Mouse (Mus musculus): ENCODE results near the gene Lrrc3. TPM values are rescaled to one million over a fixed set of nuclear protein-coding genes. Genes with fewer than 3 reads are reported as not detected.

The Lrrc3 gene
- under 1 TPM; 0.11 to 0.31 TPM for total RNA-seq (2023)

GRCm38 (mm10) chr10:77902211-77902893, at the start of gene Lrrc3:
Gene Lrrc3, minus strand, starts transcription at chr10:77902536.

DNA sequence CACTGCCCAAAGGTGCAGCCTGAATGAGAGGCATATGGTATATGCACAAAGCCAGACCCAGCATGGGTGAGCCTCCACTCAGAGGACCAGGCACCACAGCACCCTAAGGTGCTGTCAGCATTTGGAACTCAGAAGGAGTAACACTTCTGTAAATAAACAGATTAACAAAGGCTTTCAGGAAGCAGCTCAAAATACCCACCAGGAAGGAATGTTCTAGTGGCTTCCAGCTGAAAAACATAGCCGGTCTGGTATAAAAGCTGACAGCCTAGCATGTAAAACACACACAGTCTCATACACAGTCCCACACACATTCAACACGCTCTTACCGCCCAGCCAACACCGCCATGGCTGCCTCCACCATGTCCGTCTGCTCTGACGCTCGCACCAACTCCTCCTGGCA, 40.7 kb downstream of the Lrrc3 start, which contains the start of gene Gm3285:
Gm3285 (plus strand) TSS at position 301 of the 400 bp plus-strand sequence.

DNA sequence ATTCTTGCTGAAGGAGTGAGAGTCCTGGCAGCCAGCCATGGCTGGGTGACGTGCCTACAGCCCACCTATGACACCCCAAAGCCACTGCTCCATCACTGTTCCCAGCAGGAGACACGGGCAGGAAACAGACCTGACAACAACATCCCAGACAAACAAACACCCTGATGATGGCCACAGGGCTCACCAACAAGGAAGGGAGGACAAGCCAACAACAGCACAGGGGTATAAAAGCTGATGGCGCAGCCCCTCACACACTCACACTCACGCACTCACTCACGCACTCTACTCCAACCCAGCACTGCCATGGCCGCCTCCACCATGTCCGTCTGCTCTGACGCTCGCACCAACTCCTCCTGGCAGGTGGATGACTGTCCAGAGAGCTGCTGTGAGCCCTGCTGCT, 49.8 kb downstream of the Lrrc3 start, which contains the start of gene Gm10318:
Gm10318 (plus strand) TSS at position 301 of the 400 bp plus-strand sequence.

Other genes starting within 250 kb of the Lrrc3 start
- gene Tspear, start 216.0 kb downstream of the Lrrc3 start, total RNA-seq (2023), result not detected
- not detected for gene Gm19402, start 211.8 kb downstream of the Lrrc3 start, total RNA-seq (2023)
- gene Gm9508, start 205.3 kb downstream of the Lrrc3 start, total RNA-seq (2023), result not detected
- gene Gm10272, start 195.9 kb downstream of the Lrrc3 start, total RNA-seq (2023), result not detected
- gene Gm10024, start 191.1 kb downstream of the Lrrc3 start, total RNA-seq (2023), result not detected
- not detected for gene Gm10142, start 186.7 kb downstream of the Lrrc3 start, total RNA-seq (2023)
- gene Krtap12-1, start 181.9 kb downstream of the Lrrc3 start, total RNA-seq (2023), result not detected
- not detected for gene Gm10100, start 176.1 kb downstream of the Lrrc3 start, total RNA-seq (2023)
- not detected for gene Gm18596, start 159.9 kb downstream of the Lrrc3 start, total RNA-seq (2023)
- not detected for gene Gm9736, start 151.2 kb downstream of the Lrrc3 start, total RNA-seq (2023)
- gene Gm3233, start 142.9 kb downstream of the Lrrc3 start, total RNA-seq (2023), result not detected
- not detected for gene Gm3238, start 131.2 kb downstream of the Lrrc3 start, total RNA-seq (2023)
- gene Gm7138, start 125.6 kb downstream of the Lrrc3 start, total RNA-seq (2023), result not detected
- gene Gm3250, start 120.0 kb downstream of the Lrrc3 start, total RNA-seq (2023), result not detected
- not detected for gene Gm7137, start 114.3 kb downstream of the Lrrc3 start, total RNA-seq (2023)
- gene Gm9639, start 107.5 kb downstream of the Lrrc3 start, total RNA-seq (2023), result not detected
- not detected for gene Gm19668, start 103.4 kb downstream of the Lrrc3 start, total RNA-seq (2023)
- gene Gm9507, start 90.7 kb downstream of the Lrrc3 start, total RNA-seq (2023), result not detected
- not detected for gene Gm2696, start 87.9 kb downstream of the Lrrc3 start, total RNA-seq (2023)
- gene Krtap10-4, start 75.4 kb downstream of the Lrrc3 start, total RNA-seq (2023), result not detected
- gene Krtap10-10, start 66.6 kb downstream of the Lrrc3 start, total RNA-seq (2023), result not detected
- gene Gm36176, start 55.7 kb downstream of the Lrrc3 start, total RNA-seq (2023), result not detected
- not detected for gene Gm10318, start 49.7 kb downstream of the Lrrc3 start, total RNA-seq (2023)
- gene Gm3285, start 40.6 kb downstream of the Lrrc3 start, total RNA-seq (2023), result not detected
- 100 to 1,000 TPM; 278 to 284 TPM for gene Trpm2, start 68.0 kb upstream of the Lrrc3 start, total RNA-seq (2023)
- gene 1810043G02Rik, start 76.0 kb upstream of the Lrrc3 start, total RNA-seq (2023), result 1 to 10 TPM; 9.5 to 9.7 TPM
- gene Pfkl, start 107.5 kb upstream of the Lrrc3 start, total RNA-seq (2023), result 10 to 100 TPM; 30.5 to 37.9 TPM
- 1 to 10 TPM; 2.0 to 4.1 TPM for gene Dnmt3l, start 139.4 kb upstream of the Lrrc3 start, total RNA-seq (2023)
- under 1 TPM in 1 of 2 experiments, not detected in 1; 0.22 TPM for gene Aire, start 141.1 kb upstream of the Lrrc3 start, total RNA-seq (2023)
- 10 to 100 TPM; 47.1 to 50.3 TPM for gene Icosl, start 166.8 kb upstream of the Lrrc3 start, total RNA-seq (2023)